Mouse (Mus musculus): ENCODE measurements at regions not wholly inside any gene's neighbourhood (a gene's known extent, or its start where the extent isn't known, plus 50 kb on each side); places are given as distances from the start of the nearest gene placed in this dataset.

DNA sequence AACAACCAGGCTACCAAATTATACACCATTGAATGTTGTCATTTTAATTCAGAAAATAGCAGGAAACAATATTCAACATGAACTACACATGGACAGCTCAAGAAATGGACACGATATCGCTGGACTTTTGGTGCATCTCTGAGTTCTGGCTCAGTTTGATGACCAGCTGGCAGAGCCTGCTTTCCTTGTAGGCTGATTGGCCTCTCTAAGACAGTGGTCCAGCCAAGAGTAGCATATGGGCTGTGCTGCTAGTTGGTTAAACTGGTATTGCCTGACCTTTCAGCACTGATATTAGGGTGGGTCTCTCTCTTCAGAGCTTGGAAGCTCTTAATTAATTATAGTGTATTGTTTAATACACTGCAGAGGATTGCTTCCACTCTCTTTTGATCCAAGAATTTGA lies 705.8 kb upstream of the Ddx18 start:
- no peak for DNase-seq

DNA sequence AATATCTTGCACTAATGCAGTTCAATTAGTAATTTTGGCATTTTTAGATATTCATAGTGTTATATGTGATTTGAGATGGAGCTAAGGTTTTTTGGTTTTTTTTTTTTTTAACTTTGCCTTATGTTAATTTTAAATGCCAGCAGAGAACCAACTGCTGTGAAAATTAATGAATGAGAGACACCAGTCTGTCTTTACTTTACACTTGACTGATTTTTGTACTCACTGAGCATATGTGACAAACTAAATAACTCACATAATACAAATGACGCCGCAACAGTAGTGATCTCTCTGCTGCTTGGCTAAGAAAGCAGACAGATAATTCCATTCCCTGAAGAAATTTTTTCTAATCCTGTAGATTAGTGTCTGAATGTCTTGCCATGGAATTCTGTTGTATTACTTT lies 675.2 kb upstream of the Ddx18 start:
- no peak for DNase-seq

DNA sequence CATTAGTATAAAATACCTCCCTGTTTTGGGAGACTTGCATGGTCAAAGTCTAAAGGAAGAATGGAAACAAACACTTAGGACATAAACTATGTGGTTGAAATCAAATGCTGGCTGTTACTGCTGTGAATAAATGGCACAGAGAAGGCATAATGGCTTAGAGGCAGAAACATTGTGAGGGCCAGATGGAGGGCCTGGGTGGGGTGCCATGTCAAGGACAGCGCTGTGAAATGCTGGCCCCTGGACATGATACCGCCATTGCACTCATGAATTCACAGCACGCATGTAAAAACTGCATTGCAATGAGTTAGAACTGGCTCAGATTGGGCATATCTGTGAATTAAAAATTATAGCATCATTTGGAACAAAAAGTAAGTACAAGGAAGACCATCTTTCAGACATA lies 673.7 kb upstream of the Ddx18 start:
- no peak for DNase-seq

DNA sequence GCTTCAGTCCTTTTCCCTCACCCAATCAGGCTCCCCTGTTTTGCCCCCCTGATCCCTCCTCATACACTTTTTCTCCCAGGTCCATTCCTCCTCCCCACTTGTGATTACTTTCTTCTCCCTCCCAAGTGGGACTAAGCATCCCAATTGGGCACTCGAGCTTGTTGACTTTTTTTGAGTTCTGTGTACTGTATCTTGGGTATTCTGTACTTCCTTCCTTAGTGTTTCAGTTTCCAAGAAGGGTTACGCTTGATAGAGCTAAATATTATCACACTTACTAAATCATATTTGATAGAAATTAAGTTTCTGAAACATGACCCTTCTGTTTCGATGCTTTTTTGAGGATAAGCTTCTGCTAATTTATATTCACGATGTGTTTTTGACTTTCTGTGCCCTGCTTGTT lies 662.7 kb upstream of the Ddx18 start:
- DNase-seq, result no peak

DNA sequence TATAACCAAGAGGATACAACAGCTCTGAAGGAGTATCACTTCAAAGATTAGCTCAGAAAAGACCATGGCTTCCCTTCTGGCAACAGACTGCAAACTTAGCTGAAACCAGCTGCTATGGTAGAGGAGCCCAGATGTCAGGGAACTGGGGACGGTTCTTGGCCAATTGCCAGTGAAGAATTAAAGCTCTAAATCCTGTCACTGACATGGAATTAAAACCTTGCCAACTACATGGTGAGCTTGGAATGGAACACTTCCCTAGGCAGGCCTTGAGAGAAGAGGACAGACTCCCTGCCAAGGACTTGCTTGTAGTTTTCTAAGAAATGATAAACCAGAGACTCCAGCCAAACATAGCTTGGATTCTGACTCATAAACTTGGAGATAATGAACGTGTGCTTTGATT lies 644.7 kb upstream of the Ddx18 start:
- DNase-seq, result peak; percentile 61

DNA sequence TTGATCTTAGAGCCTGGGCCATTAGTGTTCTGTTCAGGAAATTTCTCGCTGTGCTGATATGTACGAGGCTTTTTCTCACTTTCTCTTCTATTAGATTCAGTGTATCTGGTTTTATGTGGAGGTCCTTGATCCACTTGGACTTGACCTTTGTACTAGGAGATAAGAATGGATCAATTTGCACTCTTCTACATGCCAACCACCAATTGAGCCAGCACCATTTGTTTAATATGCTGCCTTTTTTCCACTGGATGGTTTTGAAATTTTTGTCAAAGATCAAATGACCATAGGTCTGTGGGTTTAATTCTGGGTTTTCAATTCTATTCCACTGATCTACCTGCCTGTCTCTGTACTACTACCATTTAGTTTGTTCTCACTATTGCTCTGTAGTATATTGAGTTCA lies 640.8 kb upstream of the Ddx18 start:
- DNase-seq, result no peak

DNA sequence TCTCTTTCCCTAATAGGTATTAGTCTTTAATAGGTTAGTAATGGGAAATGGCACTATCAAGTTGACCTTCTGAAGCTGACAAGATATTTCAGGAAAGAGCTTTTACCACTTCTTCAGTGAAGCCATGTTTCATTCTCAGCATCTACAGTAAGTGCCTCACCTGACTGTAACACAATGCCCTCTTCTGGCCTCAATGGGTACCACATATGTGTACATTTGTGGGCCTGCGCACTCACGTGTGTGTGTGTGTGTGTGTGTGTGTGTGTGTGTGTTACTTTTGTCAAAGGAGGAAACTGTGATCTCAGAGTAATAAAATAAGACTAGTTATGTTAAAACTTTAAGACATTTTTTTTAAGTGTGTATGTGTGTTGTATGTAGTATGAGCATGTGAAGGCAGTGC lies 601.8 kb upstream of the Ddx18 start:
- DNase-seq, result peak; percentile 22

DNA sequence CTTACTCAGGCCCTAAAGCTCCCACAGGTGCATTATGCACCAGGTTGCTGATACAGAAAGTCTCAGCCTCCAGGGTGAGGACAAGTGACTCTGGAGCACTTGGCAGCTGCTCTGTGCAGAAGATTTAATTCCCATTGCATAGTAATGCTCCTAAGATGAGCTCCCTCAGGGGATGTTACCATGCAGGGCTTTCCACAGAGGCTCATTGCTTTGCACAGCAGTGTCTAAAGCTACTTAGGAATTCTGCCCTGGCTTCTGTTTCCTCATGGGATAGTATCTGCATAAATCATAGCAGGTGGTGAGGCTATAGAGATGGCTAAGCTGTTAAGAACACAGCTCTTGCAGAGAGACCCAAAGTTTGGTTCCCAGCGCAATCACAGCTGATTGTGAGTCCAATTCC lies 594.0 kb upstream of the Ddx18 start:
- no peak for DNase-seq

DNA sequence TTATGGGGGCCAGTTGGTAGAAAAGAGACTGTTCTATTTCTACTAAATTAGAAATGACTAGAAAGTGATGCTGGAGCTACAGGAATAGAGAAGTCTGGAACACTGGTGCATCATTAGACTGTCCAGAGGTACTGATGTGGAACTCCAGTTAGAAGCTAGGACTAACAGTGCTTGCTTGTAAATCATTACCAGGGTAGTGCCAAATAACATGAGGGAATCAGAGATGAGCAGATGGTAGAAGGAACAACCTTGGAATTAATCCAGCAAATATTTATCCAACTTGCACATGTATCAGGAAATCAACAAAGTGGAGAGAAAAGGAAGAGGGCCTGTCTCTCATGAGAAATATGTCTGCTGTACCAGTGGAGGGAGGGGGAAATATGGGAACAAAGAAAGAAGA lies 573.6 kb upstream of the Ddx18 start:
- DNase-seq, result no peak

DNA sequence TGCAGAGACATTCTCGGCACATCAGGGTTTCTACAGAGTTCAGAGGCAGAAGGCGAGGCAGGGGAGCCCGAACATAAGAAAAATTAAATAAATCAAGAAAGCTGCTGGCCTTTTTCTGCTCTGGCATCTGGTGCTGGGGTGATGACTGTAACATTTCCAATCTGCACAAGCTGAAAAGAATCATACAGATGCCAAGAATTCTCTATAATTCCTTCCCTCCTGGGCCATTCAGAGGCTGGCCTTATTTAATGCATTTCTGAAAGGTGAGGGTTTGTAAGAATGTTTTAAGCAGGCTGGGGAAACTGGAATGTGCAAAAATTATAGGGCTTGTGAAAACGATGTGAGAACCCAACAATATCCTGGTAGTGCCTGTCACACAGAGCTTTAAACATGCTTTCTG lies 556.2 kb upstream of the Ddx18 start:
- no peak for DNase-seq

DNA sequence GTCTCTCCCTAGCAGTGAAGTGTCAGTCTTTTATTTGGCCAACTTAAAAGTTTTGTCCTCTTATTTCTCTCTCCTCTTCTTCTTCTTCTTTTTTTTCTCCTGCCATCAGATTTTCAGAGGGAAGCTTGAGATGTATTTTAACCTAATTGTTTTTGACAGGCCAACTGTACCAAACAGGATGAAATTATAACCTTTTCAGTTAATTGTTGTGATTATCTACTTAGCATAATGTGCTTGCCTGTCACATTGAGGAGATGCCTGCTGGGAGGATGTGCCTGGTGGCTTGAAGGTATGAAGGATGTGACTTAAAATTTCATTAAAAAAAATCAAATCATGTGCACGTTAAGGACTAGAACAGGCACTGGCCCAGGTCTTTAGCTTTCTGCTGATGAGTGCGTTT lies 527.9 kb upstream of the Ddx18 start:
- DNase-seq, result no peak

DNA sequence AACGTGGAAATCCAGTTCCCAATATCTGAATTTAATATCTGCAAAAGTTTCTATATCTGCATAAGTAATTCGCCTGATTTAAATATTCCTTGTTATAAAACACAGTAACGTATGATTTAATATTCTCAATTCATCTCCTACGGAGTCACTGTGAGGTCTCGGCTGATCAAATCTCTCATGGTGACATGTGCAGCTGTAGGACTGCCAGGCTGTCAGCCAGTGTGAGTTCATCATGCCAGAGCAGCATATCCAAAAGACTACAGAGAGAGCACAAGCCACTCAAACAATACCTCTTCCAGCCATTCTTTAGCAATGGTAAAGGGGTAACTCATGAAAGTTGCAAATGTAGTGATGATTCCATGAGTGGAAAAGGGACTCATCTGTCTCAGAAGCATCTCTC lies 514.7 kb upstream of the Ddx18 start:
- no peak for DNase-seq

DNA sequence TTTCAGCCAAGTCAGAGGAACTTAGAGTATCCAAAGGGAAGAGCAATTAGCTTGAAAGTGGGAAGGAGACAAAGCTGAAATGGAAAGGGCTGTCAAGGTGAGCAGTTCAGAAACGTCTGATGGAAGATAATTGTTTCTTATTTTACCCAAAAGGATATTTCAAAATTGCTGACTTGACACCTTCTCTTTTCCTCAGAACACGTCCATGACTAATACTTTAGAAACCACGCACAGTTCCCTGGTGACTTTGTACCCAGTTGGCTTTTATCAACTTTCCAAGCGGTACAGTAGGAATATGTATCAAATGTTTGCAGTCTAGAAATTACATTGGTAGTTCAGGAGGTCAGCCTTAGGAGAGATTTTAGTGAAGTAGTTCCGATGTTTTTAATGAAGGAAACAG lies 508.3 kb upstream of the Ddx18 start:
- no peak for DNase-seq

DNA sequence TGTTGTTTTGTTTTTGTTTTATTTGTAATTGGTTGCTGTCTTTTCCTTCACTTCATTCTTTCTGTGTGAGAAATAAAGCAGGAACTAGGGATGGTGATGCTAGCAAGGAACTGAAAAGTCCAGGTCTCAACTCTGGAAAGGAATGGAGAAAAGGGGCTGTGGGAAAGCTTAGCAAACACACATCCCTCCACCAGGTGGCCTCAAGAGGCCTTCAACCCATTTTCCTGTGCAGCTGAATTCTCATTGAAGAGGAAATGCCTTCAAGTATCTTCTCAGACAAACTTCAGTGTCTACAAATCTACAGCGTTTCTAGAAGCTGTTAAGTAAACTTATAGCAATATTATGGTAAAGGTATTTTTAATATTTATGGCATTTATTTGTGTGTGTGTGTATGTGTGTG lies 487.4 kb upstream of the Ddx18 start:
- DNase-seq, result no peak

DNA sequence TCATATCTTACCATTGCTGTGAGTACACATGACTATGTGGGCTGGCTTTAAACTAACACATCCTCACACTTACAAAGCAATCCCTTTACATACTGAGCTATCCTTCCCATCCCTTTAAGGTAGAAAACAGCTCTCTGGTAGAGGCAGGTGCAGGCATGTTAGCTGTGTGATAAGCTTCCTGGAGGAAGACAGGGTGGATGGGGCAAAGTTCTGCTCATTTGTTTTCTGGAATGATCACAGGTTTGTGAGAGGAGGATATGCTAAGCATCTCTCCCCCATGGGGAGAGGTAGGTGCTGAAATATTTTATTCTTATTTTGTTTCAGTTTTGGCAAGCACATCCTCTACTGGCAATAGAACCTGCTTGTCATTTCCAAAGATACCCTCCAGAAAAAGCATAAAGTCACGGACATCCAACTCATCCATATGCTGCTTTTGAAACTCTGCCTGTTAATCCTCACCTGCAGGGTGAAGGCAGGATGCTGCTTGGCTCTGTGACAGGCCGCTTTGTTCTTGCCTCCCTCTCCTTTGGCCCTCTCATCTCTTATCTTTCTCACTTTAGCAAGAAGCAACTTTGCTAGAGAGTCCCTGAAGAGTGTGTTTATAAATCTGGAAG lies 480.4 kb upstream of the Ddx18 start:
- no peak for DNase-seq

DNA sequence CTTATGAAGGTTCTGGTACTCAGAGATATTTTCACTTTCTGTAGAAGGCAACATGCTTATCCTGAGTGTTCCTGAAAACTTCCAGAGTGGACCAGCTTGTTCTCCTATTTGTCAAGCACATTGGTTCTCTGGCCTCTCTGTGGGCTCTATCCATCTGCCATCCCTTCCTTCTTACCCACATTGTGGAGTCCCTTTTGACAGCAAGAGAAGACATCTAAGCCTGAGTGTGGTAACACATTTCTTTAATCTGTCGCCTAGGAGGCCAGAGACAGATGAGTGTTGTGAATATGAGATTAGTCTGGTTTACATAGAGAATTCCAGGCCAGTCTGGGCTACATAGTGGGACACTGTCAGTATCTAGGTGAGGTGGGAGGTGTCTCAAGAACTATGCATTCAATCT lies 476.1 kb upstream of the Ddx18 start:
- DNase-seq, result no peak

DNA sequence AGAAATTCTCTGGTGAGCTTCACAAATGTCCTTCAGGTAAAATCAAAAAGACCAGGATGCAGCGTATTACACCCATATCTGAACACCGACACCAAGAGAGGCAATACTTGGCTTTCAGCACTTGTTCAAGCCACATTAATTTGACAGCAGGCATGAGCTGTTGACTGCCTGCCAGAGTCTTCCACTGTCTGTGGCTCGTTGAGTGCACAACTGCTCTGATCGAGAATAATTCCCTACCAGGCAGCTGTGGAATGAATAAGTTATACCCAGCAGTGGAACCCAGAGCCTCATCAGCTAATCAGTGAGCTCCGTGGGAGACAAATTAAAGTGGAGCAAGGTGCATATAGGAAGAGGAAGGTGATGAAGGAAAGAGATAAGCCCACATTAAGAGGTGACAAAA lies 475.3 kb upstream of the Ddx18 start:
- no peak for DNase-seq

DNA sequence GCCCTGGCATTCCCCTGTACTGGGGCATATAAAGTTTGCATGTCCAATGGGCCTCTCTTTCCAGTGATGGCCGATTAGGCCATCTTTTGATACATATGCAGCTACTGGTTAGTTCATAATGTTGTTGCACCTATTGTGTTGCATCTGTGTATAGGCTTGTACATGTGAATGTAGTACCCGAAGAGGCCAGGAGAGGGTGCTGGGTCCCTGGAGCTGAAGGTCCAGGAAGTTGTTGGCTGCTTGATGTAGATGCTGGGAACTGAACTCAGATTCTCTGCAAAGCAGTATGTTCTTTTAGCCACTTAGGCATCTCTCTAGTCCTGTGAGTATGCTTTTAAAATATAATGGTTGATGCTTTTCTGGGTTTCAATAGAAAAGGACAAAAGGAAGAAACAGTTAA lies 440.0 kb upstream of the Ddx18 start:
- no peak for DNase-seq

DNA sequence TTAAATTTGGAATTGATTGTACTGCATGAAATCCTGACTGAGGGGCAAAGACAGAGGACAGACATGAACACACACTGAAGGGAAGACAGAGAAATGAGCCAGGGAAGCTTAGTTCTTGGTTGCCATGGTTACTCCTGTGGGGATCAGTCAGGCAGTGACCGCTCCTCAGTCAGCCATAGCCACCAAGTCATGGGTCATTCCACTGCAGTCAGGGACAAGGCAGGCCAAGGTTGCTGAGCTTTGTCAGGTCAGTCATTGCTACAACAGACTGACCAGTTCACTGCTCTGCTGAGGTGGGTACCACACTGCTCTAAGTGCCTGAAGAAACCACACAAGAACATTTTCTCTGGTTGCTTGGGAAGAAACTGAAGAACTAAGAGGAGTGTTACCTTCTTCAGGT lies 428.7 kb upstream of the Ddx18 start:
- DNase-seq, result no peak

DNA sequence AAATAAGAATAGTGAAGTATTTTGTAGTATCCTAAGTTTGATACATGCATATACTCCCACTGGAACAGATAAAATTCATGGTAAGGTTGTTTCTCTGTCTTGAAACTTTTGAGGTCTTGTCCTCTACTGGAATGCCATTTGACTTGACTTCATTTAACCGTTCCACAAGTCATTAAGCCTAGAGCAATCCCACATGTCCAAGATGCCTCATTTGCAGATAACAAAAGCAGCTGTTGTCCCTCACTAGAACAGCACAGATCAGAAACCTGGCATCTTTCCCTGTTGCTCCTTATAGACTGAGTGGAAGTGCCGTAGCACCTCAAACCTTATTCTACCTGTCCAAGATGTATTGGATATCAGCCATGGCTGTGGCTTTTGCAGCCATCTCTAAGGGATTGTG lies 422.9 kb upstream of the Ddx18 start:
- DNase-seq, result no peak

DNA sequence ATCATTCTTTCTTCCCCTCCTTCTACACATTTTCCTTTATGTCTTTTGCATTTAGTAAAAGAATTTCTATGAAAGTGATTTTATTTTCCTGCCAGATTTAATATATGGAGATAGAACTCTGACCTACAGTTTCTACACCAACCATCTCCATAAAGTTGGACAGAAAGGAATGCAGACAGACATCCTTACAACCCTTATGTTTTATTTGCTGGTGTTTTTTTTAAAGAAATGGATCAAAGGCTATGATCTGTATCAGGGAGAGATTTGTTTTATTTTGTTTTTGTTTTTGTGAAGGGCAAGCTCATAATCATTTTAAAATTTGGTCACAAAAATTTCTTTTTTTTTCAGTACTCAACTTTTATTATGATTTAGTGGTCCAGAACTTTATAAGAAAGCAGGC lies 391.2 kb upstream of the Ddx18 start:
- DNase-seq, result no peak

DNA sequence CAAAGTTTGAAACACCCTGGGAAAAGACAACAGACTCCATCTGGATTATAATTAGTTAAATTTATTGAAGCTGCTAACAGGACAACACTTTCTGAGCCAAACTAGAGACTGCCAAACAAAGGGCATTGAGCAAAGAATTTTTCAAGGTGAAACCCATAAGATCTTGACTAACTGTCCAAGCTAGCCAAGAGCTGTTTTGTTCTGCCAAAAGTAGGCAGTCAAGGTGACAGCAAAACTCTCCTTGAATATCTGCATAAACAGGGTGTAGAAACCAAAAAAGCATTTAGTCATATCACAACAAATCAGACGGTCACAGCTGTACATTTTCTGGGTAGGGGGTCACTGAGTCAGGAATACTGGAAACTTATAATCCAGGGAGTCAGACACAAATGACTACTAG lies 368.1 kb upstream of the Ddx18 start:
- DNase-seq, result peak; percentile 42
